Comparison of ENCODE assay signal across 9 mouse cellular contexts in genomic region chr5:5320506-5321181, GRCm38 (mm10).
DNase-seq lines count a peak whose midpoint lies in the region; ATAC-seq and TF ChIP-seq lines count a peak whose summit lies in the region.
"Had no signal": no experiment of that assay in that cellular context is flagged by ENCODE, and none has a peak within 500 bp of the region (broad histone marks: within the 10 kb centered on the region; RNA-seq: fewer than 3 reads in every experiment).

No protein-coding gene starts in this region.

- no peaks in the 10 kb centered on the region for H3K27me3 ChIP-seq in forebrain, embryonic 14.5 days (replicated peaks; ENCODE audit: control insufficient read depth, insufficient read depth, low read length)
- H3K27me3 ChIP-seq in forebrain, embryonic 10.5 days (ENCODE audit: poor library complexity, severe bottlenecking), result no peaks in the 10 kb centered on the region
- H3K27me3 ChIP-seq in midbrain, embryonic 16.5 days (ENCODE audit: control insufficient read depth, insufficient read depth, low read depth, low read length), result no peaks in the 10 kb centered on the region
- H3K27me3 ChIP-seq in midbrain, embryonic 13.5 days, result no peaks in the 10 kb centered on the region
- H3K27me3 ChIP-seq in intestine, embryonic 16.5 days (replicated peaks; ENCODE audit: control insufficient read depth, insufficient read depth, low read length), result no peaks in the 10 kb centered on the region
- no peaks in the 10 kb centered on the region for H3K27me3 ChIP-seq in myocyte (ENCODE audit: control insufficient read depth, insufficient read depth, insufficient read length)

- ATAC-seq in forebrain, embryonic 14.5 days, result peak; percentile 42; the same call in 1 of the 2 replicates
- 0 out of 2 replicates have a peak, but pooled peaks have one; percentile 11 for ATAC-seq in midbrain, embryonic 16.5 days
- ATAC-seq in midbrain, embryonic 13.5 days, result no peak
- peak; percentile 50; the same call in 1 of the 2 replicates for ATAC-seq in intestine, embryonic 16.5 days

- H3K27ac ChIP-seq in forebrain, embryonic 14.5 days (ENCODE audit: low read depth, low read length), result no peak overlapping the region
- H3K27ac ChIP-seq in forebrain, embryonic 10.5 days, result no peak overlapping the region
- H3K27ac ChIP-seq in midbrain, embryonic 16.5 days (ENCODE audit: low read length), result no peak overlapping the region
- no peak overlapping the region for H3K27ac ChIP-seq in midbrain, embryonic 13.5 days
- 0 out of 2 replicates have a peak overlapping the region, but pooled peaks have one; percentile 42 for H3K27ac ChIP-seq in intestine, embryonic 16.5 days (ENCODE audit: low read length)

- no peak overlapping the region for H3K4me3 ChIP-seq in forebrain, embryonic 14.5 days (ENCODE audit: low read depth, low read length)
- H3K4me3 ChIP-seq in forebrain, embryonic 10.5 days, result no peak overlapping the region
- no peak overlapping the region for H3K4me3 ChIP-seq in midbrain, embryonic 16.5 days (ENCODE audit: low read depth, low read length)
- no peak overlapping the region for H3K4me3 ChIP-seq in midbrain, embryonic 13.5 days (replicated peaks)
- no peak overlapping the region for H3K4me3 ChIP-seq in intestine, embryonic 16.5 days (ENCODE audit: low read length)
- peak overlapping the region; percentile 1 for H3K4me3 ChIP-seq in myocyte

- peaks cover 60% of the 10 kb centered on the region for H3K79me2 ChIP-seq in myocyte (ENCODE audit: control insufficient read depth, insufficient read depth)

- H3ac ChIP-seq in myocyte (ENCODE audit: control insufficient read depth, insufficient read length), result no peak overlapping the region

- H3K9ac ChIP-seq in forebrain, embryonic 14.5 days (ENCODE audit: low read length), result no peak overlapping the region
- H3K9ac ChIP-seq in midbrain, embryonic 16.5 days (ENCODE audit: low read depth, low read length), result no peak overlapping the region
- H3K9ac ChIP-seq in midbrain, embryonic 13.5 days (replicated peaks), result no peak overlapping the region
- H3K9ac ChIP-seq in intestine, embryonic 16.5 days (ENCODE audit: low read depth, low read length), result no peak overlapping the region

- WGBS in forebrain, embryonic 14.5 days, result 61% methylated on average over 2 of the region's 2 CpGs
- 91% methylated on average over 2 of the region's 2 CpGs for WGBS in forebrain, embryonic 10.5 days
- WGBS in midbrain, embryonic 16.5 days, result 62% methylated on average over 2 of the region's 2 CpGs
- WGBS in midbrain, embryonic 13.5 days, result 73% methylated on average over 2 of the region's 2 CpGs
- 39% methylated on average over 2 of the region's 2 CpGs for WGBS in intestine, embryonic 16.5 days

- no peak overlapping the region for H3K4me2 ChIP-seq in forebrain, embryonic 14.5 days (ENCODE audit: low read length)
- no peak overlapping the region for H3K4me2 ChIP-seq in midbrain, embryonic 16.5 days (ENCODE audit: low read length)
- no peak overlapping the region for H3K4me2 ChIP-seq in midbrain, embryonic 13.5 days (replicated peaks)
- no peak overlapping the region; the same call in 1 of the 2 replicates for H3K4me2 ChIP-seq in intestine, embryonic 16.5 days (ENCODE audit: low read depth, low read length)
- H3K4me2 ChIP-seq in myocyte (ENCODE audit: low read depth), result peak overlapping the region; percentile 85

- no peaks in the 10 kb centered on the region for H3K36me3 ChIP-seq in forebrain, embryonic 14.5 days (ENCODE audit: control insufficient read depth, insufficient read depth, low read length)
- 0 out of 2 replicates have a peak, but pooled peaks cover 2% of the 10 kb centered on the region for H3K36me3 ChIP-seq in forebrain, embryonic 10.5 days (replicated peaks)
- no peaks in the 10 kb centered on the region for H3K36me3 ChIP-seq in midbrain, embryonic 16.5 days (ENCODE audit: control insufficient read depth, insufficient read depth, low read length)
- H3K36me3 ChIP-seq in midbrain, embryonic 13.5 days, result no peaks in the 10 kb centered on the region
- H3K36me3 ChIP-seq in intestine, embryonic 16.5 days (ENCODE audit: control insufficient read depth, insufficient read depth, low read length), result no peaks in the 10 kb centered on the region
- H3K36me3 ChIP-seq in myocyte (ENCODE audit: control insufficient read depth, insufficient read depth), result no peaks in the 10 kb centered on the region

- no peaks in the 10 kb centered on the region for H3K4me1 ChIP-seq in forebrain, embryonic 14.5 days (ENCODE audit: control insufficient read depth, insufficient read depth, low read length)
- no peaks in the 10 kb centered on the region for H3K4me1 ChIP-seq in forebrain, embryonic 10.5 days
- H3K4me1 ChIP-seq in midbrain, embryonic 16.5 days (ENCODE audit: control insufficient read depth, insufficient read depth, low read length), result no peaks in the 10 kb centered on the region
- H3K4me1 ChIP-seq in midbrain, embryonic 13.5 days (replicated peaks), result 0 out of 2 replicates have a peak, but pooled peaks cover 5% of the 10 kb centered on the region
- H3K4me1 ChIP-seq in intestine, embryonic 16.5 days (ENCODE audit: control insufficient read depth, insufficient read depth, low read length), result peaks cover 9% of the 10 kb centered on the region

- DNase-seq in forebrain, embryonic 14.5 days (ENCODE audit: low spot score), result peak; percentile 38
- no peak for DNase-seq in forebrain, embryonic 10.5 days (ENCODE audit: extremely low spot score, low spot score)
- DNase-seq in ovary, adult 18-20 months (ENCODE audit: low spot score), result no peak
- DNase-seq in testis, postnatal 14 days (ENCODE audit: low spot score), result no peak
- DNase-seq: thymus, adult 2 months had no signal

- H3K9me3 ChIP-seq in forebrain, embryonic 14.5 days (replicated peaks; ENCODE audit: control insufficient read depth, low read length), result no peaks in the 10 kb centered on the region
- no peaks in the 10 kb centered on the region for H3K9me3 ChIP-seq in forebrain, embryonic 10.5 days
- no peaks in the 10 kb centered on the region for H3K9me3 ChIP-seq in midbrain, embryonic 16.5 days (replicated peaks; ENCODE audit: control insufficient read depth, low read length, poor library complexity, severe bottlenecking)
- H3K9me3 ChIP-seq in midbrain, embryonic 13.5 days, result no peaks in the 10 kb centered on the region
- H3K9me3 ChIP-seq in intestine, embryonic 16.5 days (ENCODE audit: control insufficient read depth, low read length), result no peaks in the 10 kb centered on the region

- TF ChIP-seq POLR2A in myocyte (IDR thresholded peaks at IDR 0.05; ENCODE audit: insufficient read length, low read depth), result no peak

TF ChIP-seq in myocyte, 11 proteins besides CTCF, POLR2A, EP300 and RAD21:
- TF ChIP-seq SRF (IDR thresholded peaks at IDR 0.05; ENCODE audit: control insufficient read depth, insufficient read length, low read depth) (no peak), TCF3 (IDR thresholded peaks at IDR 0.05; ENCODE audit: insufficient read length, low read depth) (no peak), CEBPB (IDR thresholded peaks at IDR 0.05; ENCODE audit: insufficient read depth, poor library complexity, severe bottlenecking) (peak; percentile 45; the same call in 1 of the 2 replicates)
